8 mouse cellular contexts compared by ENCODE assay signal in genomic region chr19:14635213-14635928, GRCm38 (mm10). TPM values are rescaled to one million over a fixed set of nuclear protein-coding genes. Genes with fewer than 3 reads are reported as not detected.
A peak's percentile ranks its signal among the peaks of the same experiment; 100 is the strongest.
DNase-seq lines count a peak whose midpoint lies in the region; ATAC-seq lines count a peak whose summit lies in the region.

No protein-coding gene starts in this region.

- WGBS in hindbrain, embryonic 13.5 days: 62% methylated on average over 10 of the region's 10 CpGs

- H3K9me3 ChIP-seq in hindbrain, embryonic 13.5 days: peaks cover 4% of the 10 kb centered on the region; the same call in 1 of the 2 replicates

- no peak for ATAC-seq in erythroblast, adult 5-6 weeks (replicated peaks; ENCODE audit: low FRiP score, poor library complexity, severe bottlenecking)
- ATAC-seq in hindbrain, embryonic 13.5 days (ENCODE audit: low FRiP score): no peak

- no peak overlapping the region for H3K4me2 ChIP-seq in hindbrain, embryonic 13.5 days

- H3K36me3 ChIP-seq in hindbrain, embryonic 13.5 days: no peaks in the 10 kb centered on the region

- no peaks in the 10 kb centered on the region for H3K27me3 ChIP-seq in hindbrain, embryonic 13.5 days

- DNase-seq in cerebellum, postnatal 10 days: peak; percentile 12 to 28
- DNase-seq in cerebellum, adult 9-10 months: no peak
- peak; percentile 29 for DNase-seq in thymus, postnatal 0 days (ENCODE audit: low spot score)
- no peak for DNase-seq in thymus, postnatal 10 days (ENCODE audit: low spot score in 2 of 2)
- peak; percentile 64 for DNase-seq in kidney, postnatal 10 days
- peak; percentile 5 for DNase-seq in right cerebral cortex, postnatal 25 days

- H3K27ac ChIP-seq in hindbrain, embryonic 13.5 days: no peak overlapping the region

- H3K4me3 ChIP-seq in hindbrain, embryonic 13.5 days: no peak overlapping the region

- H3K9ac ChIP-seq in hindbrain, embryonic 13.5 days: no peak overlapping the region

- H3K4me1 ChIP-seq in hindbrain, embryonic 13.5 days (replicated peaks): no peaks in the 10 kb centered on the region

RNA-seq across cellular contexts. Expression of gene Tle4, which starts 37.5 kb away (rescaled TPM):
- 10.0 and 11.8 TPM in 2 replicates for polyA plus RNA-seq in thymus, postnatal 0 days (2015; fragmentation: Nextera tagmentation; extraction: Ambion mirVana)
- total RNA-seq in erythroblast, adult 5-6 weeks (2015; ENCODE audit: low replicate concordance): 9.0 and 17.3 TPM in 2 replicates
- 5.3 and 6.4 TPM in 2 replicates for total RNA-seq in erythroblast, adult 5-6 weeks (2017; ENCODE audit: low replicate concordance)
- 26.0 and 27.0 TPM in 2 replicates for polyA plus RNA-seq in hindbrain, embryonic 13.5 days (2015; fragmentation: Nextera tagmentation; extraction: Ambion mirVana)

Comparison
In these comparisons a context has a peak if more than half of its experiments do, and no peak if none do; other contexts are left out.
1. DNase-seq: peak in cerebellum, postnatal 10 days (2 of 2), thymus, postnatal 0 days (single experiment), kidney, postnatal 10 days (single experiment) and right cerebral cortex, postnatal 25 days (single experiment); none in cerebellum, adult 9-10 months (single experiment) and thymus, postnatal 10 days (0 of 2).